Mouse (Mus musculus): ENCODE measurements around the gene Zfp281. TPM values are rescaled to one million over a fixed set of nuclear protein-coding genes. Genes with fewer than 3 reads are reported as not detected.

Gene Zfp281
- polyA plus RNA-seq, 1 experiment from 2014 or later = 38.5 TPM

Other genes starting within 250 kb of the Zfp281 start
- gene Ddx59, start 209.6 kb upstream of the Zfp281 start, polyA plus RNA-seq (2014; fragmentation: Nextera tagmentation; extraction: Ambion mirVana) = 18.0 and 20.3 TPM in 2 replicates
- 8.1 and 11.7 TPM in 2 replicates for gene Kif14, start 158.6 kb upstream of the Zfp281 start, polyA plus RNA-seq (2014; fragmentation: Nextera tagmentation; extraction: Ambion mirVana)

Measured in hindbrain, embryonic 11.5 days (tissue).